Mouse (Mus musculus) MN1 (cell line): ENCODE measurements around the gene Phtf2.
"Not testable (repeated sequence)": the region's sequence is repeated elsewhere in the genome, so short reads cannot be mapped to it uniquely, and the experiment has no call there.

Source experiments
- DNase-seq: peaks from one replicate; pipeline ENCODE4 v3.0.0-alpha.2; 2016; ENCODE audit warnings: low spot score

Gene Phtf2

GRCm38 (mm10) chr5:20765365-20765920, 116.5 kb downstream of the Phtf2 start:
- DNase-seq: no peak

DNA sequence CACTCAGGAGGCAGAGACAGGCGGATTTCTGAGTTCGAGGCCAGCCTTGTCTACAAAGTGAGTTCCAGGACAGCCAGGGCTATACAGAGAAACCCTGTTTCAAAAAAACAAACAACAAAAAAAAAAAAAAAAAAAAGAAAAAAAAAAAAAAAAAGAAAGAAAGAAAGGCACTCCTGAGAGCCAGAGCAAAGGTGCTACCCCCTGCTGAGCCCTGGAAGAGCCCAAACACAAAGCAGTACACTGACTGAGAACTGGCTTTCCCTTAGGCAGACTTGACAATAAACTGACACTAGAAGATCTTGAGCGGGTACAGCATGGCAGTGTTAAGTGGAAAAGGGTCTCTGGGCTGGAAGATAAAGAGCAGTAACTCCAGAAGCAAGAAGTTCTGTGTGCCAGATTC, 119.5 kb downstream of the Phtf2 start:
- DNase-seq: not testable (repeated sequence)

- DNase-seq: no peak
These were observed 121.4 kb downstream of the Phtf2 start for GRCm38 (mm10) chr5:20760368-20761162.

DNA sequence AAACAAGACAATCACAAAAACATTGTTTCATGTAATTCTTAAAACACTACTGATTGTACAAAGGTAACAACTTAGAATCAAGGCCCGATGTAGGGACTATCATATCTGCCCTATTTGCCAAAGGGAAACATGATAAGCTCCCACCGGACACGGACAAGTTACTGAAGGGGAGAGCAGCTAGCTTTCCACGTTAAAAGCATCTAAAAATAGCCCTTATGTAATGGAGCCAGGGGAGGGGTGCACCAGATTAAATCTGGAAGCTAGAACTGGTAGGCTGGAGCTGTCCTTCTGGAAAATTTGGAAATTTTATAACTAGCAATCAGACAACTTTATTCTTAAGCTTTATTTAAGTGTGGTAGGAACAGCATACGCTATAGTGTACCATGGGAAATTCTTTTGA, 122.2 kb downstream of the Phtf2 start:
- DNase-seq: no peak

GRCm38 (mm10) chr5:20753963-20754362, 128.0 kb downstream of the Phtf2 start:
- no peak for DNase-seq

DNA sequence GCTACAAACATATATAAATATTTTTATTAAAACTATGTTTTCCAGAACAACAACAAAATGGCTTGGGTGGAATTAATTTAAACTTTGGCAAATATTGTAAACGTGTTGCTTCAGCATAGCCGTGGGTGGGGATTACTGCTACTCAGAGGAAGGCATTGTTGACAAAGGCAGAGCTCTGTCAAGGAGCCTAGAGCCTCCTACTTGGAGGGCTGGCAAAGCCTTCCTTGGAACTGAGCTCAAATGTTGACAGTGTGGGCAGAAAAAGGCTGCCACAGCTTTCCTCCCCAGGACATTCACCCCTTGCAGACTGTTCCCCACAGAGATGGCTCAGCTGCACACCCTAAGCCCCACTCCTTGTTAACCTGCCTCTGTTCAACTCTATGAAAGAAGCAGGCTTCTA, 128.8 kb downstream of the Phtf2 start:
- no peak for DNase-seq

DNA sequence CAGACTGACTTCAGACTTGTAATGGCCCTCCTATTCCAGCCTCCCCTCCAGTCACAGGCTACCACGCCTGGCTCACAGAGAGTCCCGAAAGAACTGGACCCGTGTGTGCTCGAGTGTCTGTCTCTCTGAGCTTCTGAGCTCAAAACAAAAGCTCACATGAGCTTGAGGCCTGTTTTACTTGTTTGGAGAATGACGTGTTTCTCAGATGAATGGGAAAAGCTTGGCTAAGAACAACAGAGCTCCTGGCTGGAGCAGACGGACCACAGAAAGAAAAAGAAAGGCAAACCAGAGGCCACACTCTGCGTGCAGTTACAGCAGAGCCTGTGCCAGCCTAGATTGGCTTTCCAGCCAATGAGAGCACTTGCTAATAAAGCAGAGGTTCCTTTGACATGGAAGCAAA, 130.2 kb downstream of the Phtf2 start:
- no peak for DNase-seq

- no peak for DNase-seq
These were observed 130.9 kb downstream of the Phtf2 start for GRCm38 (mm10) chr5:20751000-20751399.

DNA sequence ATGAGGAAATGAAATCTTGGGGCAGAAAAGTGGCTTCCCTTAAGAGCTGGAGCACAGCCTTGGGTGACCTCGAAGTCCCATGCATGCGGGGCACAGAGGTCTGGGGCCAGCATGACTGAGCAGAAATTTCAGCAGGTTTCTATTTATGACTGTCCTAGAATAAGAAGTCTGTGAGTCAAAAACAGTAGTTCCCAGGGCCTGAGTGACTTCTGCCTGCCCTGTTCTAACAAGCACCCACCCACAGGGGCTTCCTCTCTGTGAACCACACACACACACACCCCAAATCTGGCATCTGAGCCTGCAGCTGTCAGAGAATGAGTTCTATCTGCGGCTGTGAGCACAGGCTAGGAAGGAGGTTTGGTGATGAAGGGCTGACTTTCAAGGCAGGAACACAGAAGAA, 132.4 kb downstream of the Phtf2 start:
- DNase-seq: no peak

GRCm38 (mm10) chr5:20748856-20749255, 133.1 kb downstream of the Phtf2 start:
- no peak for DNase-seq

- no peak for DNase-seq
These were observed 133.8 kb downstream of the Phtf2 start for GRCm38 (mm10) chr5:20748142-20748541.

DNA sequence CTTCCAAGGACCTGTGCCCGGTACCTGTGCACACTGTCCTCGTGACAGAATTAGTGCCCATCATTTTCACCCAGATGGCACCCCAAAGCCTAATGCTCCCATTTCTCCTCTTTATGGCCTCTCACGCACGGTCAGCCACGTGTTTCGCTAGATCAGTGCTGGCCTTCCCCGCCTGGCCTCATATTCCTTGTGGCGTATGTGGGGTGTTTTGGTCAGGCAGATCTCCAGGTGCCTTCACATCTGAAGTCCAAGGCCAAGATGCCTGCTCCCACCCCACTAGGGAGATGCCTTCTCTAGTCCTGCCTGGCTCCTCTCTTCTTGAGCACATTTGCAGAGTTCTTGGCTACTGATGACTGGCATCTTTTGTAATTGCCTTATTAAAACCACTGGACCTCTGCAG, 140.0 kb downstream of the Phtf2 start:
- no peak for DNase-seq

DNA sequence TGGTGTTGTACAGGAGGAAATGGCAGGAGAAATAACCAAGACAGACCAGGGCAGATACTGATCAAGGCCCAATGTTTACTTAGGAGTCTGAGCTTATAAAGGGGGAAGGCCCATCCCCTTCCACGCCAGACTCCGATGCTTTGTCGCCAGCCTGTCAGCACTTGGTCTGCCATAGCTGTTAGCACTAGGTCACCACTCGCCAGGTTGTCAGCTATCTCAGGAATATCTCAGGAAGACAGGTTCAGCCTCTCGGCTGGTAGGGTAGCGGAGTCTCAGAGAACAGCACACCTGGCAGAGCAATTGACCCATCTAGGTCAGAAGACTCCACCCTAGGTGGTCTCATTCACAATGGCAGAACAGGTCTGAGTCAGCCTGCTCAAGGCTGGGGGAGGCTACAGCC, 140.7 kb downstream of the Phtf2 start:
- DNase-seq: no peak

DNA sequence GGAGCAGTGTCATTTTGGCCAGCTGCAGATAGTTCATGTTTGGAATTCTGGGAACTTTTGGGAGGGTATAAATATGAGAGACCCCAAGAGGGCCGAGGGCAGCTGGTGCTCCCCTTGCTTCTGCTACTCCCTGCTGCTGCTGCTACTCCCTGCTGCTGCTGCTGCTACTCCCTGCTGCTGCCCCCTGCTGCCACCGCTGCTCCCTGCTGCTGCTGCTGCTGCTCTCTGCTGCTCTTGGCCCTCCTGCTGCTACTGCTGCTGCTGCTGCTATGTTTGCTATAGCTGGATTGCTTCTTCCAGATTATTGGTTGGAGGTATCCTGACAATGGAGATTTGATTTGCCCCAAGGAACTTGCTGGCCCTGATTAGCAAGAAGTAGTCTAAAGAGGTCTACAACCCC, 143.1 kb downstream of the Phtf2 start:
- no peak for DNase-seq

DNA sequence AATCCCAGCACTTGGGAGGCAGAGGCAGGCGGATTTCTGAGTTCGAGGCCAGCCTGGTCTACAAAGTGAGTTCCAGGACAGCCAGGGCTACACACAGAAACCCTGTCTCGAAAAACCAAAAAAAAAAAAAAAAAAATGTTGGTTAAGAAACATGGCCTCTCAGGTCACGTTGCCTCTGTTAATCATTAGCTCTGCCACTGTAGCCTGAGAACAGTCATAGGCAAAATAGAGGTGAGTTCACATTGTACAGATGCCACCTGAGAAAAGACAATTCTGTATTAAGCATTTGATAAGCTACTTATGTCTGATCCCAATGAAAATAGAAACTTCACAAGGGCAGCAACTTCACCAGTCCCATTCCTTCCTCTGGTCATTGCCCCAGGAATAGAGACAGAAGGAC, 158.7 kb downstream of the Phtf2 start:
- not testable (repeated sequence) for DNase-seq

DNA sequence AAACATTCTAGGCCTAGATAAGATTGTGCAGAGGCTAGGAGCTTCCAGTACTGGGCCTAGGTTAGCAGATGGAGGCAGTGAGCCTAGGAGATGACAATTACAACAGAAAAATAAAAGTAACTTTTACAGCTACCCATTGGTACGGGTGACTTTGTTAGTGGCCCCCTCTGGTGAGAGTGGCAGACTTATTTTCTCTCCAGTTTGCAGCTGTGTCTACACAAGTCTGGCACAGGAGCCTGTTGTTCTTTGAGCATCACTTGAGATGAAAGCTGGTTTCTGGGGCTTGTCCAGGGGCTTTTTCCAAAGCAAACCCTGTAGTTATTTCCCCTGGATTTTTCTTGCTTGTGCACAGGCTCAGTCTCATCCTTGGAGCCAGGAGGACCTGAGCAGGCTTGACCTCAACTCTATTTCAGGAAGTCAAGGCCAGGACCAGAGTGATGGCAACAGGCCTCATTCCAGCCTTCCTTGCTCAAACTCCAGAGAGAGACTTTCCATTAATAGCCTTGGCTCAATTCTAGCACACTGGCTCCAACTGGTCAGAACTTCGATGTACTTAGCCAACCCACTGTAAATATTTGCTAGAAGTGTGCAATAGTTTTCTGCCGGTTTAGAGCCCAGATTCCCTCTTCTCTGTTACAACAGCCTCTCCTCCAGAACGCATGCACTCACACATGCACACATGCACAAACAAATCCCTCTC, 161.6 kb downstream of the Phtf2 start:
- DNase-seq: no peak

- DNase-seq: not testable (repeated sequence)
These were observed 165.9 kb downstream of the Phtf2 start for GRCm38 (mm10) chr5:20715980-20716379.

DNA sequence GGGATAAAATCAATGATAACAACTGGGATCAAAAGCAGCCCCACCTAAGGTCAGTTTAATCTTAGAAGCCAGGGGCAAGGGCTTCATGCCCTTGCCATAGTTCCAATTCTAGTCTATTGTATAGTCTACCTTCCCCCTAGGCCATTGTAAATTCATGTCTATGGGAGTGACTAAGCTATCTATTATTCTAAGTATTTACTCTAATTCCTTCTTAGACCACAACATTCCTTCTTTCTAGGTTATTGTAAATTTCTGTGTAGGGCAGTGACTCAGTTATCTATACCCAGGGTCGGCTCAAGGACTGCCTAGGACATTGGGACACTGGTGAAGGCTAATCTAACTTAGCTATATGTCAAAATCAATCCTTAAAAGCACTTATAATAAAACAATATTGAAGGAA, 167.3 kb downstream of the Phtf2 start:
- DNase-seq: not testable (repeated sequence)

DNA sequence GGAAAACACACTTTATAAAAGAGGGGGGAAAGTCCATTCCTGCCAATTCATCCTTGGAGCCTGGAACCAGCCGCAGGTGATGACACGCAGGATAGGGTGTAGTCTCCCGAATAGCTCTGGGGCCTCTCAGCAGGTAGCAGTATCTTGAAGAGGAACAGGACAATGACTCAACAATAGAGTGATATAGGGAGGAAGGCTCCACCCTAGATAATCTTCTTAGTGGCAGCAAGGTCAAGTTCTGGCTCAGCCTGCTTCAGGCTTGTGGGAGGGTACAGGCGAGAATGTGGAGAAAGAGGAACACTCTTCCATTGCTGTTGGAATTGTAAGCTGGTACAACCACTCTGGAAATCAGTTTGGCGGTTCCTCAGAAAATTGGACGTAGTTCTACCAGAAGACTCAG, 171.1 kb downstream of the Phtf2 start:
- DNase-seq: not testable (repeated sequence)
